Mouse (Mus musculus): Measurements from ENCODE around the gene Sult5a1.
"Not testable (repeated sequence)": the region's sequence is repeated elsewhere in the genome, so short reads cannot be mapped to it uniquely, and the experiment has no call there.

Gene Sult5a1

DNA sequence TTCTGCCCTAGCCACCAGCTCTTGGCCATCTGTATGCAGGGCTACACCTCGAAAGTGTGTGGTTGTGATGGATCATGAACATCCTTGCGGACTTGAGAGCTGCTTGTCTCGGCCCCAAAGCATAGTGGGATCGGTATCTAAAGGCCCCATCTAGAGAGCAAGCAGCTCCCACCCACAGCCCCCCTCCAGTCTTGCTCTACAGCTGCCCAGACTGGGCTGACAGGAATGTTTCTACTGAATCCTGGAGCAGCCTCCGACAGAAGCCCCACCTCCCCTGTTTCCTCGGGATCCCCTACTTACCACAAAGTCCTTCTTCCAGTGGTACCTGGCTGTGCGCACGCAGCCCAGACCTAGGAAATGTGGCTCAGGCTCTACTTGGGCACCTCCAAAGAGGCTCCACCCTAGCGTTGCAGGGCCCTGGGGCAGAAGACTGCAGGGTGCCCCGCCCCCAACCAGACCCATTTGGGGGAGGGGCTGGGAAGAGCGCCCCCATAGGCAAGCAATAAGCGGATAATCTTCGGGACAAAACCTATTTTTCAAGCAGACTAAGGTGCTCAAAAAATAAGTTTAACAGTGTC is at the start of gene Sult5a1:
TSS of gene Sult5a1 (minus strand) at position 428 of the 578 bp plus-strand sequence.
- no peak for DNase-seq (ENCODE audit: low spot score in 2 of 2)

DNA sequence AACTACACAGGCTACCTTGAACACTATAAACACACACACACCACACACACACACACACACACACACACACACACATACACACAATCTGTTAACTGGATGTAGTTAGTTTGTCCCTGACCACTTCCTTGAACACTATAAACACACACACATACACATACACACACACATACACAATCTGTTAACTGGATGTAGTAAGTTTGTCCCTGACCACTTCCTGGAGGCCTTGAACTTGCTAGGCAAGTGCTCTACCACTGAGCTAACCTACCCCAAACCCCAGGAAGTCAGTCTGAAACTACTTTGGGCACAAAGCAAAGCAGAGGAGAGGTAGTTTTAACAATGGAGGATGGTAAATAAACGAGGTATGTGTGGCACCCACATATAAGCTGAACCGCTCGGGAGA is 45.5 kb upstream of the Sult5a1 start:
- DNase-seq (ENCODE audit: low spot score in 2 of 2), result no peak

DNA sequence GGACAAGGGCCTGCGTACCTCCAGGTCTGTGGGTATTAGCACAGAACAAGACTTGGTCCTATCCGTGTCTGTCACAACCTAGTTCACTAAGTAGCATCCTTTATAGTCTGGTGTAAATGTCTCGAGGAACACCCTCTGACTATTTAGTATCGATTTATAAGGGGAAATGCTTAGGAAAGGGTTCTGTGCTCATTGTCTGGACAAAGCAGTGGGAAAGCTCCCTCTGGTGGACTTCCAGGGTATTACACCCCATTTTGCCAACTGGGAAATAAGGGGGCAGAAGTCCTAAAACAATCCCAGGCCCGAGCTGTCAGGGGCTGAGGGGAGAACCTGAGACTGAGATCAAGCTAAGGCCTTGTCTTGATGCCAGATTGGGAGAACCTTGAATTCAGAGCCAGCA is 44.2 kb upstream of the Sult5a1 start:
- peak; percentile 53 to 60 for DNase-seq (ENCODE audit: low spot score in 2 of 2)

- DNase-seq (ENCODE audit: low spot score in 2 of 2), result no peak
These were observed 41.7 kb upstream of the Sult5a1 start for GRCm38 (mm10) chr8:123199864-123200263.

DNA sequence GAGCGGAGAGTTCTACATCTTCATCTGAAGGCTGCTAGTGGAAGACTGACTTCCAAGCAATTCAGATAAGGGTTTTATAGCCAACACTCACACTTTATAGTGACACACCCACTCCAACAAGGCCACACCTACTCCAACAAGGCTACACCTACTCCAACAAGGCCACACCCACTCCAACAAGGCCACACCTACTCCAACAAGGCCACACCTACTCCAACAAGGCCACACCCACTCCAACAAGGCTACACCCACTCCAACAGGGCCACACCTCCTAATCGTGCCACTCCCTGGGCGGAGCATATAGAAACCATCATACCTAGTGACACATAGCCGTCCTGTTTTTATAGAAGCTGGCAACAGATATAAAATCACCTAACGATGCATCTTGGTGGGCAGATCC is 38.9 kb upstream of the Sult5a1 start:
- not testable (repeated sequence) for DNase-seq (ENCODE audit: low spot score in 2 of 2)

GRCm38 (mm10) chr8:123193771-123194170 is 35.7 kb upstream of the Sult5a1 start:
- no peak for DNase-seq (ENCODE audit: low spot score in 2 of 2)

DNA sequence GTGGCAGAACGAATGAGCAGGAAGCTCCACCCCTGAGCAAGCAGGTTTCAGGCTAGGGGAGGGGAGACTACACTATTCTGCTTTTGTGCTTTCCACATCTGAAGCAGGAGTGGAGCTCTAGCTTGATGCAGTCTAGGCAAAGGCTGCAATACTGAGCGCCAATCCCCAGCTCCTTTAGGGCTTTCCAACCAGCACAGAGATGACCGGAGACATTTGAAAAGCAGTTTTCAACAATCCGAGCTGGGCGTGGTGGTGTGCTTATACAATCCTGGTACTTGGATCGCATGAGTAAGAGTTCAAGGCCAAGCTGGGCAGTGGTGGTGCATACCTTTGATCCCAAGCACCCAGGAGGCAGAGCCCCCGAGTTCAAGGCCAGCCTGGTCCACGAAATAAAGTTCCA is 33.8 kb upstream of the Sult5a1 start:
- DNase-seq (ENCODE audit: low spot score in 2 of 2), result no peak

DNA sequence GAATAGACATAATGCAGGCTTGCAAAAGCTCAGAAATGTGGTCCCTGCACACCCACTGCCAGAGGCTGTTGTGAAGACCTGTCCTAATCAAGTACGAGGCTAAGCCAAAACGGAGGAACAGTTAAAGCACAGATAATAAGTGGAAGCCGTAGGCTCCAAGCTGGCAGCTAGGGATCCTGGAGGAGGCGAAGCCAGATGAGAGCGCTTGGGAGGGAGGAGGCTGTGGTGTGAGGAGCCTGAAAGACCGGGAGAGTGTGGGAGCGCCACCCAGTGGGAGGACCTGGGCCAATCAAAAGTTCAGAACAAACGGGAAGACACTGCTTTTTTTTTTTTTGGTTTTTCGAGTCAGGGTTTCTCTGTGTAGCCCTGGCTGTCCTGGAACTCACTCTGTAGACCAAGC is 32.6 kb upstream of the Sult5a1 start:
- DNase-seq (ENCODE audit: low spot score in 2 of 2), result peak; percentile 56 to 76

DNA sequence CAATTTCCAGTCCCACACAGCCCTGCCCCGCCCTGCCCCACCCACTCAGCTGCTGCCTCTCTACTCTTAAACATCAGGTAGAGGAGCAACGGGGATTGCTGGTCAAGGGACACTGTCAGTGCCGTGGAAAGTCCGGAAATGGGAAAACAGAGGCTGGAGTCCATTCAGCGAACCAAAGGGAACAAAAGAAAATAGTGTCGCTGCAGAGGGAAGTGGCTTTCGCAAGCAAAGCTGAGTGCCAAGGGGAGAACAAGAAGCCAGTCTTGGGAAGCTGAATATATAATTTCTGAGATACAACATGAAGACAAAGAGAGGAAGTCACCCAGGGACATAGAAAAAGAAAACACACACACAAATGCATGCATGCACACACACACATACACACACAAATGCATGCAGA is 30.7 kb upstream of the Sult5a1 start:
- no peak for DNase-seq (ENCODE audit: low spot score in 2 of 2)

GRCm38 (mm10) chr8:123188006-123188405 is 29.9 kb upstream of the Sult5a1 start:
- no peak for DNase-seq (ENCODE audit: low spot score in 2 of 2)

GRCm38 (mm10) chr8:123185566-123186409 is 27.7 kb upstream of the Sult5a1 start, which contains the start of gene Dpep1:
TSS of gene Dpep1 (plus strand) at chr8:123186242.
- no peak for DNase-seq (ENCODE audit: low spot score in 2 of 2)

DNA sequence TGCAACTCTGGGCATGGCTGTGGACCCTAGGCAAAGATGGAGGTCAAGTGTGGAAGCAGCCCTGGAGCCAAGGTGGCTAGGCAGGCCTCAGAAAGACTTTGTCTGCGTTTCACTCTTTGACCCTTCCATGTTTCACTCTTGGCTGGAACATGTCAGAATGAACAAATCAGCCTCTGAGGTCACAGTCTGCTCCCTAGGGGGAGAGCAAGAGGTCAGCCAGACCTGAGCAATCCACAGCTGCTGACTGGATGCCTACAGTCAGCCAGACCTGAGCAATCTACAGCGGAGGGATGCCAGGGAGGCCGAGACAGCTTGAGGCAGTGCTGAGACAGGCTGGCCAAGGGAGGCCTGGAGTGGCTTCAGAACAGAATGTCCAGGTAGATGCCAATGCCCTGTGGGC is 23.3 kb upstream of the Sult5a1 start:
- no peak for DNase-seq (ENCODE audit: low spot score in 2 of 2)

GRCm38 (mm10) chr8:123156070-123156773 is 1.9 kb downstream of the Sult5a1 start:
- DNase-seq (ENCODE audit: low spot score in 2 of 2), result no peak

DNA sequence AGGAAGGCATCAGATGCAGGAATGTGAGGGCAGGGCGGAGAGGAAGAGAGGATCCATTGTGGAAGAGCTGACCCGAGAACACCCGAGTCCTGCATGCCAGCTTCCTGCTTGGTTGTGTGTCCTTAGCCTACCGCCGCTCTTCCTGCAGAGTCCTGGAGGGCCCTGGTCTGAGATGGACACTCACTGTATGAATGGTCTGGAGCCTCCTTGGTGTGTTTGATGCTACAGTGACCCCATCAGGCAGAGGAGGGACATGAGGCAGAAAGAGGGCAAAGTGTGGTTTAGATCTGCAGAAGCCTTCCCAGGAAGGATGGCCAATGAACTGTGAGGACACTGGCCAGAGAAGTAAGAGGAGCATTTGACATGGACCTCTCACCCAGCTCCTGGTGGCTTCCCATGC is 2.9 kb downstream of the Sult5a1 start:
- DNase-seq (ENCODE audit: low spot score in 2 of 2), result no peak

GRCm38 (mm10) chr8:123150737-123151171 is 7.4 kb downstream of the Sult5a1 start:
- DNase-seq (ENCODE audit: low spot score in 2 of 2), result no peak

DNA sequence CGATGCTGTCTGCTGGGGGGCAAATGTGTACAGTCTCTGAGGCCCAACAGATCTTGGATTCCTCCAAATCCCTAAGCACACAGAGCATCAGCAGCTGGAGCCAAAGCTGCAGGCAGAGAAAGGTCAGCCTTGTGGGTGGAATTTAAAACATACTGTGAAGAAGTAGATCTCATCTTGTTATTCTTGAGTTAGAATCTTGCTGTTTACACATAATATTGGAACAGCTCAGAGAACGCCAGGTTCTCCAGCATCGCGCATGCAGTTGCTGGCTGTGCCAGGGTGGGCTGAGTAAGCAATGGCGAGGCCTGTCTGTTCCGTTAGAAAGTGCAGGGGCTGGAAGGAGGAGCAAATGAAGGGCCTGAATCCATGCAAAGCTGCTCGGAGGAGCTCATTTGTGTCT is 11.7 kb downstream of the Sult5a1 start:
- DNase-seq (ENCODE audit: low spot score in 2 of 2), result no peak

GRCm38 (mm10) chr8:123145279-123145678 is 12.8 kb downstream of the Sult5a1 start:
- no peak for DNase-seq (ENCODE audit: low spot score in 2 of 2)

- no peak for DNase-seq (ENCODE audit: low spot score in 2 of 2)
These were observed 16.2 kb downstream of the Sult5a1 start for GRCm38 (mm10) chr8:123141741-123142462.

DNA sequence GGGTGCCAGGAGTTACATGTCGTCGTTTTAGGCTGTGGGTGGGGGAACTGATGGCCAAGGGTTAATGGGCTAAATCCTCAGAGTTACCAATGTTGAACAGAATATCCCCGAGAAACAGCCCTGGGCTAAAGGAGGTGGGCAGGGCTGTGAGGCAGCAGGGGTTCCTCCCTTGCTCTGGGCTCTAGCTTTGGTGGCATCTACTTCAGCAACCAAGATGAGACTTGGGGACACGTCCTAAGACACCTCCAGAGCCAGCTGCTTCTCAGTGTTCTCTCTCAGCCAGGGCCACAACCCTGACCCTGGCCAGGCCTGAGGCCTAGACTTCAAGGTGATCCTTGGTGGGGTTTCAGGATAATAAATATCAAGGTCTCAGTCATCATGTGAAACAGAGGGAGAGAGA is 19.4 kb downstream of the Sult5a1 start:
- no peak for DNase-seq (ENCODE audit: low spot score in 2 of 2)

DNA sequence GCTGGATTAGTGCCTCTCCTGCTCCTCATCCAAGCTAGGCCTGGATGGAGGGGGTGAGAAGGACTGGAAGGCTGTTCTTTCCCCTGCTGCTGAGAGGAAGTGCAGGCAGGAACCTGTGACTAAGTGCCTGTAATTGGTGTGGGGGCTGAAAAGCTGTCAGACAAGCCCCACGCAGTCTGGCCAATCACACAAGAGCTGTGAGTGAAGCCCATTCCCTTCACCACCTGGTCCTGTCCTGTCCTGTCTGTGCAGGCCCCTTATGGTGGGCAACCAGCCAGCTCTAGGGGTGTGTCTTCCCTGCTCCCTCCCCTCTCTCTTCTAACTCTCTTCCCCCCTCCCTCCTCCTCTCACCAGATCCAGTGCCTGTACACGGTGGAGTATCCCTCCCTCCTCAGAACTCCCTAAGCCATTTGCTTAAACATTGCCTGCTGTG is 20.5 kb downstream of the Sult5a1 start:
- DNase-seq (ENCODE audit: low spot score in 2 of 2), result peak in 1 of 2 experiments; percentile 39

- no peak for DNase-seq (ENCODE audit: low spot score in 2 of 2)
These were observed 21.8 kb downstream of the Sult5a1 start for GRCm38 (mm10) chr8:123136287-123136686.

DNA sequence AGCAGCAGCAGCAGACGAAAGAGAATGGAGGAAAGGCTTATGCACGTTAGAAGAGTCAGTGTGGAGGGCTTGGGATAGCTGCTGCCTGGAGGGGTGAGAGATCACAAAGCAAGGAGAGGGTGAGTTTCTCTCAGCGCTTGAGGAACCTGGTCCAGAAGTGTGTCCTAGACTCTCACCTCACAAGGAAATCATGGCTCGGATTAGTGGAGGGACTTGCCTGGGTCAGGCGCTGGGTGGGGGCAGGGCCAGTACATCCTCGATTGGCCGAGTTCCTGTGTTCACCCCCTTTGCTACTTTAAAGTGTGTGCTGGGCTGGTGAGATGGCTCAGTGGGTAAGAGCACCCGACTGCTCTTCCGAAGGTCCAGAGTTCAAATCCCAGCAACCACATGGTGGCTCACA is 22.3 kb downstream of the Sult5a1 start:
- DNase-seq (ENCODE audit: low spot score in 2 of 2), result no peak

Data from frontal cortex, postnatal 25 days (tissue).